Mouse (Mus musculus) layer of hippocampus, adult 9-11 months (tissue): ENCODE measurements at regions not wholly inside any gene's neighbourhood (a gene's known extent, or its start where the extent isn't known, plus 50 kb on each side); places are given as distances from the start of the nearest gene placed in this dataset.

Experiments
- DNase-seq: peaks from one replicate; pipeline ENCODE4 v3.0.0; 2022

GRCm38 (mm10) chr8:8037929-8038328 is 623.1 kb downstream of the Efnb2 start:
- no peak for DNase-seq

- DNase-seq = no peak
Measured at GRCm38 (mm10) chr8:8011151-8011550, 649.9 kb downstream of the Efnb2 start.

- no peak for DNase-seq
Measured at GRCm38 (mm10) chr8:7994905-7995304, 666.1 kb downstream of the Efnb2 start.

- DNase-seq = no peak
Measured at GRCm38 (mm10) chr8:7988820-7989219, 672.2 kb downstream of the Efnb2 start.

GRCm38 (mm10) chr8:7977020-7977419 is 684.0 kb downstream of the Efnb2 start:
- DNase-seq = no peak

- DNase-seq = no peak
Measured at GRCm38 (mm10) chr8:7973791-7974190, 687.3 kb downstream of the Efnb2 start.

- no peak for DNase-seq
Measured at GRCm38 (mm10) chr8:7964276-7964675, 696.8 kb downstream of the Efnb2 start.

GRCm38 (mm10) chr8:7956745-7957144 is 704.3 kb downstream of the Efnb2 start:
- peak; percentile 13 for DNase-seq

- no peak for DNase-seq
Measured at GRCm38 (mm10) chr8:7954851-7955250, 706.2 kb downstream of the Efnb2 start.

GRCm38 (mm10) chr8:7945966-7946775 is 714.9 kb downstream of the Efnb2 start:
- peak; percentile 5 for DNase-seq

- no peak for DNase-seq
Measured at GRCm38 (mm10) chr8:7936596-7936995, 724.4 kb downstream of the Efnb2 start.

- DNase-seq = no peak
Measured at GRCm38 (mm10) chr8:7919416-7919815, 741.6 kb downstream of the Efnb2 start.

- no peak for DNase-seq
Measured at GRCm38 (mm10) chr8:7894338-7894737, 766.7 kb downstream of the Efnb2 start.

- DNase-seq = no peak
Measured at GRCm38 (mm10) chr8:7853169-7853568, 807.9 kb downstream of the Efnb2 start.

- no peak for DNase-seq
Measured at GRCm38 (mm10) chr8:7850573-7850972, 810.5 kb downstream of the Efnb2 start.

GRCm38 (mm10) chr8:7831948-7832347 is 829.1 kb downstream of the Efnb2 start:
- no peak for DNase-seq

- no peak for DNase-seq
Measured at GRCm38 (mm10) chr8:7827811-7828210, 833.2 kb downstream of the Efnb2 start.

- DNase-seq = no peak
Measured at GRCm38 (mm10) chr8:7808395-7808794, 852.6 kb downstream of the Efnb2 start.

GRCm38 (mm10) chr8:7799221-7799620 is 861.8 kb downstream of the Efnb2 start:
- no peak for DNase-seq

GRCm38 (mm10) chr8:7796156-7796555 is 864.9 kb downstream of the Efnb2 start:
- no peak for DNase-seq

GRCm38 (mm10) chr8:7763820-7764219 is 897.2 kb downstream of the Efnb2 start:
- DNase-seq = no peak

- no peak for DNase-seq
Measured at GRCm38 (mm10) chr8:7760987-7761386, 900.1 kb downstream of the Efnb2 start.

- no peak for DNase-seq
Measured at GRCm38 (mm10) chr8:7732726-7733125, 928.3 kb downstream of the Efnb2 start.

- DNase-seq = no peak
Measured at GRCm38 (mm10) chr8:7721880-7722279, 939.2 kb downstream of the Efnb2 start.
